Mouse (Mus musculus) heart, embryonic 12.5 days (tissue): Measurements from ENCODE around the gene Snx14. TPM values are rescaled to one million over a fixed set of nuclear protein-coding genes. Genes with fewer than 3 reads are reported as not detected.

Experiments
- polyA plus RNA-seq: library from polyadenylated mRNA; unstranded; fragments of >200 nt; fragmentation: Nextera tagmentation; extraction: Ambion mirVana; gene quantifications from 2 replicates; pipeline ENCODE4 v1.2.1, GENCODE M21; 2016

Snx14 gene
- polyA plus RNA-seq, 1 experiment from 2014 or later: 33.5 TPM

Other genes starting within 250 kb of the Snx14 start
- 5.4 and 5.8 TPM in 2 replicates for gene Nt5e, start 111.8 kb downstream of the Snx14 start, polyA plus RNA-seq
- 0.98 TPM in 1 of 2 replicates, not detected in the other for gene Gm20537, start 17.7 kb upstream of the Snx14 start, polyA plus RNA-seq
- gene Syncrip, start 43.6 kb upstream of the Snx14 start, polyA plus RNA-seq: 67.7 and 74.2 TPM in 2 replicates
- gene Zfp949, start 109.1 kb upstream of the Snx14 start, polyA plus RNA-seq: 5.9 and 6.9 TPM in 2 replicates
- 0.21 and 0.45 TPM in 2 replicates for gene Trim43a, start 141.9 kb upstream of the Snx14 start, polyA plus RNA-seq